Mouse (Mus musculus): ENCODE measurements around the gene Cdk14.
A peak's percentile ranks its signal among the peaks of the same experiment; 100 is the strongest.

Cdk14 gene

GRCm38 (mm10) chr5:4852711-4853320, 567.3 kb downstream of the Cdk14 start:
- no peak for DNase-seq (ENCODE audit: low spot score)

GRCm38 (mm10) chr5:4851934-4852710, 568.0 kb downstream of the Cdk14 start:
- no peak for DNase-seq (ENCODE audit: low spot score)

- no peak for DNase-seq (ENCODE audit: low spot score)
These were observed 568.7 kb downstream of the Cdk14 start for GRCm38 (mm10) chr5:4851245-4851933.

GRCm38 (mm10) chr5:4834819-4835480, 585.2 kb downstream of the Cdk14 start:
- DNase-seq (ENCODE audit: low spot score), result peak; percentile 80

- DNase-seq (ENCODE audit: low spot score), result no peak
These were observed 586.2 kb downstream of the Cdk14 start for GRCm38 (mm10) chr5:4833940-4834339.

GRCm38 (mm10) chr5:4826886-4827285, 593.2 kb downstream of the Cdk14 start:
- no peak for DNase-seq (ENCODE audit: low spot score)

GRCm38 (mm10) chr5:4825951-4826350, 594.2 kb downstream of the Cdk14 start:
- peak; percentile 80 for DNase-seq (ENCODE audit: low spot score)

- no peak for DNase-seq (ENCODE audit: low spot score)
These were observed 595.0 kb downstream of the Cdk14 start for GRCm38 (mm10) chr5:4825076-4825475.

- no peak for DNase-seq (ENCODE audit: low spot score)
These were observed 595.9 kb downstream of the Cdk14 start for GRCm38 (mm10) chr5:4824171-4824570.

- no peak for DNase-seq (ENCODE audit: low spot score)
These were observed 598.1 kb downstream of the Cdk14 start for GRCm38 (mm10) chr5:4822041-4822440.

GRCm38 (mm10) chr5:4821368-4821771, 598.7 kb downstream of the Cdk14 start:
- DNase-seq (ENCODE audit: low spot score), result no peak

GRCm38 (mm10) chr5:4816981-4817380, 603.1 kb downstream of the Cdk14 start:
- DNase-seq (ENCODE audit: low spot score), result no peak

- no peak for DNase-seq (ENCODE audit: low spot score)
These were observed 605.5 kb downstream of the Cdk14 start for GRCm38 (mm10) chr5:4814465-4815204.

GRCm38 (mm10) chr5:4813357-4813756, 606.8 kb downstream of the Cdk14 start:
- DNase-seq (ENCODE audit: low spot score), result no peak

GRCm38 (mm10) chr5:4812036-4812729, 607.9 kb downstream of the Cdk14 start:
- no peak for DNase-seq (ENCODE audit: low spot score)

GRCm38 (mm10) chr5:4805228-4805627, 614.9 kb downstream of the Cdk14 start:
- no peak for DNase-seq (ENCODE audit: low spot score)

GRCm38 (mm10) chr5:4803708-4804107, 616.4 kb downstream of the Cdk14 start:
- no peak for DNase-seq (ENCODE audit: low spot score)

GRCm38 (mm10) chr5:4801971-4802370, 618.1 kb downstream of the Cdk14 start:
- peak; percentile 87 for DNase-seq (ENCODE audit: low spot score)

- DNase-seq (ENCODE audit: low spot score), result no peak
These were observed 618.8 kb downstream of the Cdk14 start for GRCm38 (mm10) chr5:4801096-4801850.

GRCm38 (mm10) chr5:4791219-4791618, 628.9 kb downstream of the Cdk14 start:
- DNase-seq (ENCODE audit: low spot score), result no peak

Measured in adipocyte (in vitro differentiated cells).